Mouse (Mus musculus) thymus, adult 2 months (tissue): Measurements from ENCODE around the gene Lrrc31.

Experiments
- CTCF ChIP-seq: fragments of 200-500 bp; IDR thresholded peaks from 2 replicates; pipeline ENCODE4 v1.5.1; 2012; ENCODE audit warnings: mild to moderate bottlenecking, control low read depth, low read length, moderate library complexity, borderline replicate concordance; ENCODE audit not compliant: control insufficient read depth, poor library complexity, insufficient read depth; ENCODE audit errors: extremely low read depth
- POLR2A ChIP-seq: fragments of 200-500 bp; IDR thresholded peaks from 2 replicates; pipeline ENCODE4 v1.6.1; 2012; ENCODE audit warnings: mild to moderate bottlenecking, low read length, control low read depth, moderate library complexity; ENCODE audit not compliant: control insufficient read depth, poor library complexity, insufficient read depth; ENCODE audit errors: extremely low read depth

GRCm38 (mm10) chr3:30705977-30706376 is 6.3 kb upstream of the Lrrc31 start:
- TF ChIP-seq CTCF = no peak
- no peak for TF ChIP-seq POLR2A
